Mouse (Mus musculus): ENCODE results near the gene Rictor. TPM values are rescaled to one million over a fixed set of nuclear protein-coding genes. Genes with fewer than 3 reads are reported as not detected.
A peak's percentile ranks its signal among the peaks of the same experiment; 100 is the strongest.

The Rictor gene
- polyA plus RNA-seq, 1 experiment: 2.4 TPM

GRCm38 (mm10) chr15:6815807-6816206, 107.6 kb downstream of the Rictor start:
- TF ChIP-seq TCF3 (IDR thresholded peaks at IDR 0.05; ENCODE audit: insufficient read length, low read depth) (no peak), REST (IDR thresholded peaks at IDR 0.05; ENCODE audit: insufficient read depth, insufficient read length) (no peak), POLR2A (IDR thresholded peaks at IDR 0.05; ENCODE audit: insufficient read length, low read depth) (no peak), TCF12 (IDR thresholded peaks at IDR 0.05; ENCODE audit: insufficient read depth, poor library complexity, severe bottlenecking) (no peak), MAX (IDR thresholded peaks at IDR 0.05; ENCODE audit: low read depth) (no peak), SRF (IDR thresholded peaks at IDR 0.05; ENCODE audit: control insufficient read depth, insufficient read length, low read depth) (no peak)
- H3K79me2 ChIP-seq (ENCODE audit: control insufficient read depth, insufficient read depth): no peaks in the 10 kb centered on the region
- no peak overlapping the region for H3K4me3 ChIP-seq
- H3K4me2 ChIP-seq (ENCODE audit: low read depth): no peak overlapping the region
- H3K27me3 ChIP-seq (ENCODE audit: control insufficient read depth, insufficient read depth, insufficient read length): no peaks in the 10 kb centered on the region
- H3K36me3 ChIP-seq (ENCODE audit: control insufficient read depth, insufficient read depth): peaks cover 13% of the 10 kb centered on the region
- no peak overlapping the region for H3ac ChIP-seq (ENCODE audit: control insufficient read depth, insufficient read length)

- Histone ChIP-seq H3K79me2 (ENCODE audit: control insufficient read depth, insufficient read depth) (no peaks in the 10 kb centered on the region), H3K4me3 (no peak overlapping the region), H3ac (ENCODE audit: control insufficient read depth, insufficient read length) (no peak overlapping the region), H3K27me3 (ENCODE audit: control insufficient read depth, insufficient read depth, insufficient read length) (no peaks in the 10 kb centered on the region), H3K4me2 (ENCODE audit: low read depth) (no peak overlapping the region), H3K36me3 (ENCODE audit: control insufficient read depth, insufficient read depth) (no peaks in the 10 kb centered on the region)
- TF ChIP-seq CEBPB (IDR thresholded peaks at IDR 0.05; ENCODE audit: insufficient read depth, poor library complexity, severe bottlenecking): no peak
- TF ChIP-seq MAX (IDR thresholded peaks at IDR 0.05; ENCODE audit: low read depth): no peak
- TF ChIP-seq SRF (IDR thresholded peaks at IDR 0.05; ENCODE audit: control insufficient read depth, insufficient read length, low read depth): no peak
- TF ChIP-seq MYOG (IDR thresholded peaks at IDR 0.05; ENCODE audit: control insufficient read depth in 1 of 3, insufficient read depth in 1 of 3, insufficient read length in 2 of 3, low read depth in 2 of 3): no peak
- no peak for TF ChIP-seq MYOD1 (IDR thresholded peaks at IDR 0.05; ENCODE audit: control insufficient read depth in 1 of 3, insufficient read length in 2 of 3, low read depth in 2 of 3)
- TF ChIP-seq USF1 (IDR thresholded peaks at IDR 0.05; ENCODE audit: low read depth): no peak
- no peak for TF ChIP-seq TCF12 (IDR thresholded peaks at IDR 0.05; ENCODE audit: insufficient read depth, poor library complexity, severe bottlenecking)
- TF ChIP-seq E2F4 (IDR thresholded peaks at IDR 0.05; ENCODE audit: insufficient read depth): no peak
- TF ChIP-seq REST (IDR thresholded peaks at IDR 0.05; ENCODE audit: insufficient read depth, insufficient read length): no peak
Measured at GRCm38 (mm10) chr15:6840199-6840598, 132.0 kb downstream of the Rictor start.

- H3K4me2 ChIP-seq (ENCODE audit: low read depth): peak overlapping the region; percentile 28
- H3K4me3 ChIP-seq: no peak overlapping the region
- TF ChIP-seq MYOG (IDR thresholded peaks at IDR 0.05; ENCODE audit: control insufficient read depth in 1 of 3, insufficient read depth in 1 of 3, insufficient read length in 2 of 3, low read depth in 2 of 3) (no peak), TCF12 (IDR thresholded peaks at IDR 0.05; ENCODE audit: insufficient read depth, poor library complexity, severe bottlenecking) (no peak), USF1 (IDR thresholded peaks at IDR 0.05; ENCODE audit: low read depth) (peak; percentile 27), POLR2AphosphoS2 (IDR thresholded peaks at IDR 0.05; ENCODE audit: insufficient read length, low read depth) (no peak), TCF3 (IDR thresholded peaks at IDR 0.05; ENCODE audit: insufficient read length, low read depth) (no peak), POLR2A (IDR thresholded peaks at IDR 0.05; ENCODE audit: insufficient read length, low read depth) (no peak)
- H3ac ChIP-seq (ENCODE audit: control insufficient read depth, insufficient read length): no peak overlapping the region
- no peaks in the 10 kb centered on the region for H3K79me2 ChIP-seq (ENCODE audit: control insufficient read depth, insufficient read depth)
- no peaks in the 10 kb centered on the region for H3K27me3 ChIP-seq (ENCODE audit: control insufficient read depth, insufficient read depth, insufficient read length)
- H3K36me3 ChIP-seq (ENCODE audit: control insufficient read depth, insufficient read depth): peaks cover 4% of the 10 kb centered on the region
Measured at GRCm38 (mm10) chr15:6849851-6850250, 141.7 kb downstream of the Rictor start.

Other genes with a start within 250 kb of the Rictor start
- 129 TPM for gene Fyb, start 185.5 kb upstream of the Rictor start, polyA plus RNA-seq (2012; fragmentation: generic; extraction: Trizol)
- gene Osmr, start 166.6 kb downstream of the Rictor start, polyA plus RNA-seq (2012; fragmentation: generic; extraction: Trizol): 6.2 TPM

Data from myocyte (in vitro differentiated cells).